Mouse (Mus musculus) erythroid progenitor cell, adult 5-6 weeks (primary cell): ENCODE data around the gene Nudt16. TPM values are rescaled to one million over a fixed set of nuclear protein-coding genes. Genes with fewer than 3 reads are reported as not detected.
"Not testable (repeated sequence)": the region's sequence is repeated elsewhere in the genome, so short reads cannot be mapped to it uniquely, and the experiment has no call there.

Source experiments
- ATAC-seq: replicated peaks from 2 replicates; pipeline ENCODE4 v1.8.0; 2016; ENCODE audit warnings: moderate number of reproducible peaks, mild to moderate bottlenecking, moderate TSS enrichment, inconsistent platforms; ENCODE audit not compliant: poor library complexity, low FRiP score, severe bottlenecking
- total RNA-seq, 2 experiments: library from RNA; stranded (forward) in 1 of 2; stranded (reverse) in 1 of 2; fragments of 150-400 nt in 1 of 2; fragments of 186-747, 209-891 nt in 1 of 2; gene quantifications; 2 replicates each; pipeline versions ENCODE4 v1.2.3 to v1.2.4; 2015 to 2017; ENCODE audit warnings: low replicate concordance in 2 of 2

The Nudt16 gene
- total RNA-seq (2015; ENCODE audit: low replicate concordance): 4.2 and 4.3 TPM in 2 replicates
- 2.7 TPM in 1 of 2 replicates, not detected in the other for total RNA-seq (2017; ENCODE audit: low replicate concordance)

DNA sequence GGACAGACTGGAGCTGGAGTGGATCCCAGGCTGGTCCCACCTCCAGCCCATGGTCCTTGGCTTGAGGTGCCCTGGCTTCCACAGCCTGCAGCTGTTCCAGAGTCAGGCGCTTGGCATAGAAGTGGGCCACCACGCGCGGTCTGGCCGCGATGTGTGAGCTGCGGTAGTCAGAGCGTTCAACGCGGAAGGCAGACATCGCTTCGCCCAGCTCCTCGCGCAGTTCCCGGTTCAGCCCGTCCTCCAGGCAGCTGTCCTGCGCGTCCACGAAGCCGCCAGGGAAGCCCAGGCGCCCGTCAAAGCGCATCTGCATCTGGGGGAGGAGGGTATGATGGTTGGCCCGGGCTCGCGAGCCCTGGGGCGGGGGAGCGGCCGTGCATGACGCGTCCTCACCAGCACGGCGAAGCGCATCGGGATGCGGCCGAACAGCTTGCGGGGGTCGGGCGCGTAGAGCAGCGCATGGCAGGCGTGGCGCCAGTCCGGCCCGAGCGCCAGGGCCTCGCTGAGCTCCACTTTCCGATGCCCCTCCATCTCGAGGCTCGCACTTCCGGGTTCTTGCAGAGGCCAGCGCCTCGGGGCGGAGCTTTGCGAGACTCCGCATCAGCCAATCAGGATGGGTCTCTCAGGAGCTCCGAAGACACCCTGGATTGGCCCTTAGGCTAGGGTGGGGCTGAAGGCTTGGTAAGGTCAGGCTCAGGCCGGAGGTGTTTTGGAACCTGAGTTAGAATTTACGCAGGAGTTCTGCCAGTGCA is at the start of gene Nudt16:
Nudt16 (minus strand) TSS at position 572 of the 749 bp plus-strand sequence.
- peak; percentile 98 for ATAC-seq

DNA sequence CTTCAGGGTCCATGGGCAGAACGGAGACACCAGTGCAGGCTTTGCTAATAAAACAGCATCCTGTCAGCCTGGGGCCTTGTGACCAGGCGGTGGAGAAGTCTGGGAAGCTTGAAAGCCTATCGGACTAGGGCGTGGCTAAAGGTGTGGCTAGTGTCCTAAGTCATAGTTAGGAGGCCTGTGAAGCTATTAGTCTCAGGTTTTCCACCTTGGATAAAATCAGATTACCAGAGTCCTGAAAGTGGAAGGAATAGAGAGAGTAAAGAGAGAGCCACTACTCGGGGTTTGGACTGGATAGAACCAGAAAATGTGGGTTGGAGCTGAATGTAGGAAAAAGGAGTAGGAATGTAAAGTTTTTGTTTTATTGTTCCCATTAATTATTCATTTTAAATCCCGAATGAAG is 13.4 kb upstream of the Nudt16 start, which contains the start of gene 1700080E11Rik:
1700080E11Rik (minus strand) TSS at position 101 of the 400 bp plus-strand sequence.
- ATAC-seq: no peak

DNA sequence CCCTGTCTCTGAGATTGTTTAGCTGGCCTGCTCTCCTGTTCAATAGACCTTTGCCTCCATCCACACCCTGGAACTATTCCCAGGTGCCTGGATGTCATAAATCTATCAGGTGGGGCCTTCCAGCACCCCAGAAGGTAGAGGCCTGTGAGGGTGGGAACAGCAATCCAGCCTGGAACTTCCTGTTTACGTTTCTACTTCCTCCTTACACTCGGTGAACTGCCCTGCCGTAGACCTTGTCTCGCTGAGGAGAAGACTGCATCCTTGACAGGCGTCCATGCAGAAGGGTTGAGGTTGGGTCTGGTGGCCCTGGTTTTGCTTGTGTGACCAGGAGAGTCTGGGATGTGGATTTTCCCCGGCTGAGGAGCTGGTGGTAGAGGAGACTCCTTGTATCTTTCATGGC is 7.6 kb upstream of the Nudt16 start:
- ATAC-seq: no peak

GRCm38 (mm10) chr9:105136404-105136803 is 4.8 kb upstream of the Nudt16 start:
- no peak for ATAC-seq

DNA sequence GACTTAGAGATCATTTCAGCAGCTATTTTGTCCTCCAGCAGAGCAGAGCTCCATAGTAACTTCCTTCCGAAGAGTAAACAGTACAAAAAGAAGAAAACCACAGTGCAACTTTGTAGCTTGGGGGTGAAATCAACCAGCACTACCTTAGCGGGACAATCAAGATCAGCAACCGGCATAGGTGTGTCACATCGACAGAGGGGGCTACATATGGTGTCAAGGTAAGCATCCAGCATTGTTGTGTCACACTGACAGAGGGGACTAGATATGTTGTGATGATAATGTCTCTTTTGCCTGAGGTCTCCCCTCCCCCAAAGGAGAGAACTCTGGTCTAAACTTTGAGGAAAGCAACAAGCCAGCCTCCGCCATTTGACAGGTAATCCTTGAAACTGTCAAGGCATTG is 2.9 kb upstream of the Nudt16 start:
- ATAC-seq: no peak

- peak; percentile 43 for ATAC-seq
These were observed 361 bp upstream of the Nudt16 start for GRCm38 (mm10) chr9:105132002-105132367.

GRCm38 (mm10) chr9:105130331-105130730 is 1.3 kb downstream of the Nudt16 start:
- no peak for ATAC-seq

DNA sequence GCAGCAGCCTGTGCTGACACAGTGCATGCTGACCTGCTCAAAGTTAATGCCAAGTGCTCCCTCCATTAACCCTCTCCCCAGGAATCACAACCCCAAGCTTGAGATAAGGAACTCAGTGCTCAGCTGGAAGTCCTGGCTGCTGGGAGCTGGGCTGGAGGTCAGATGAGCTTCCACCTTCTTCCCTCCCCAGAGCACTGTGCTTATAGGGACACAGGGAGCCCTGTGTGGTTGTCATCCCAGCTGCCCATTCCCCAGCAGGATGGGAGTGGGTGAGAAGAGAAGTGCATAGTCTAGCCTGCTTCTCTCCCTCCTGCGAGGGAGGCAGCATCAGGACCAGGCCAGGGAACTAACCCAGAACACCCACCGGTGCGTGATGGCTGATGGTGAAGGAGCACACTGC is 6.4 kb downstream of the Nudt16 start:
- not testable (repeated sequence) for ATAC-seq

GRCm38 (mm10) chr9:105103893-105104292 is 27.7 kb downstream of the Nudt16 start:
- no peak for ATAC-seq

GRCm38 (mm10) chr9:105101911-105102310 is 29.7 kb downstream of the Nudt16 start:
- ATAC-seq: no peak

DNA sequence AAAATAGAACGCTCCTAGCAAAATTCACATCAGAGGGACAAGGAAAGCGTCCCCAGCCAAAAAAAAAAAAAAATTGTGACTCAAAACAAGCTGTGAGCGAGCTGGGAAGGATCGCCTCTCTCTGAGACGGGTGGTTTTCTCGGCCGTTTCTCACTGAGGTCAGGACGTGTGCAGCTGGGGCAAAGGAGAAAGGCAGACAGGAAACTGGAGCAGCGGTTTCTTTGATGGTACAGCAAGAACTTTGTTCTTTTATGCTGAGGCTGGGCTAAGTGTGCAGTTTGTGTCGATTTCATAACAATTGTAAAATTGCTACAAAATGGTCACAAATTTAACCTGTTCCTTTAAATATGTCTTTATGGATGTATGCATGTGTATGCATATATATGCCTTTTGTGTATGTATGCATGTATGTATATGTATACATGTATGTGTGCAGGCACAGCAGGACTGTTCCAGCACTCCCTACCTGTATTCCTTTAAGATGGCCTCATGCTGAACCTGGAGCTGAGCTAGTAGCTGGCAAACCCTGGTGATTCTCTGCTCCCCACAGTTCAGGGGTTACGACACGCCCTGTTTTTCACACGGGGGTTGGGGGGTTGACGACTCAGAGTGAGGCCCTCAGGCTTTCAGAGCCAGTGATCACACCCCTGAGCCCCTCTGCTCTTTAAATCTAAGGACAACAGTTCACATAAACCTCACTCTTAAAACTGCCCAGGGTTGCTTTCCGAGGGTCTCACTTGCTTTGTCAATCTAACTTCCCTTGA is 30.6 kb downstream of the Nudt16 start:
- no peak for ATAC-seq

DNA sequence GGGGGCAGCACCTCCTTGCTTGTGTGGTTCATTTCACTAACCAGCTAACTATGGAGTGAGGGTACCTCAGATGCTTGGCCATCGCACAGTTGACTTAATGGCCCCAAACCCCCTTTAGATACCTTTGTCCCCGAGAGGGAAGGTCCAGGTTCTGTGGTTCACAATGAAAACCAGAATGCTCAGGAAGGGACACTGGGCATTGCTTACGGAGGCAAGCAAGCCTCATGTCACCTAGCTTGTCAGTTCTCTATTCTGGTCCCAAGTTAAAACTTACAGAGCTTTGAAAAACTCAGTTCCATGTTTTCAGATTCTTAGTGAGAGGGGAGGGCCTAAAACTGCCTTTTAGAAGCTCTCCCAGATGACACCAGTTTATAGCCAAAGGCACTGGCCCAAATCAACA is 51.4 kb downstream of the Nudt16 start:
- ATAC-seq: no peak

Other genes with a start within 250 kb of the Nudt16 start
- 21.0 and 26.3 TPM in 2 replicates for gene Mrpl3, start 78.6 kb downstream of the Nudt16 start, total RNA-seq (2015; ENCODE audit: low replicate concordance)
- 8.0 and 25.5 TPM in 2 replicates for gene Mrpl3, start 78.6 kb downstream of the Nudt16 start, total RNA-seq (2017; ENCODE audit: low replicate concordance)
- gene 1700080E11Rik, start 13.3 kb upstream of the Nudt16 start, total RNA-seq (2015; ENCODE audit: low replicate concordance): not detected in 2 replicates
- not detected in 2 replicates for gene 1700080E11Rik, start 13.3 kb upstream of the Nudt16 start, total RNA-seq (2017; ENCODE audit: low replicate concordance)